ENCODE assay signal across 15 mouse cellular contexts in genomic region chr2:170037346-170037745, GRCm38 (mm10).
A peak's percentile ranks its signal among the peaks of the same experiment; 100 is the strongest.
DNase-seq lines count a peak whose midpoint lies in the region; ATAC-seq and TF ChIP-seq lines count a peak whose summit lies in the region.
"Had no signal": no experiment of that assay in that cellular context is flagged by ENCODE, and none has a peak within 500 bp of the region (broad histone marks: within the 10 kb centered on the region; RNA-seq: fewer than 3 reads in every experiment).

No protein-coding gene starts in this region.

- peaks cover 4% of the 10 kb centered on the region; the same call in 1 of the 2 replicates for H3K4me1 ChIP-seq in forebrain, embryonic 11.5 days (replicated peaks; ENCODE audit: control insufficient read depth, insufficient read depth, low read length)
- H3K4me1 ChIP-seq in forebrain, embryonic 10.5 days = peaks cover 29% of the 10 kb centered on the region
- peaks cover 9% of the 10 kb centered on the region for H3K4me1 ChIP-seq in midbrain, embryonic 16.5 days (ENCODE audit: control insufficient read depth, insufficient read depth, low read length)
- H3K4me1 ChIP-seq: megakaryocyte, embryonic 14.5 days had no signal

- no peak for TF ChIP-seq POLR2A in brain, embryonic 14.5 days (IDR thresholded peaks at IDR 0.05; ENCODE audit: borderline replicate concordance, extremely low read depth, insufficient read depth, insufficient read length, poor library complexity, severe bottlenecking)

- no peak for TF ChIP-seq CTCF in brain, embryonic 14.5 days (IDR thresholded peaks at IDR 0.05; ENCODE audit: borderline replicate concordance, extremely low read depth, insufficient read depth, insufficient read length)

- no peak overlapping the region for H3K4me2 ChIP-seq in forebrain, embryonic 11.5 days (ENCODE audit: low read depth, low read length, severe bottlenecking)
- peak overlapping the region; percentile 29 for H3K4me2 ChIP-seq in midbrain, embryonic 16.5 days (ENCODE audit: low read length)
- H3K4me2 ChIP-seq: embryonic facial prominence, embryonic 15.5 days; limb, embryonic 12.5 days had no signal

- H3K9ac ChIP-seq in forebrain, embryonic 11.5 days (ENCODE audit: low read length) = no peak overlapping the region
- H3K9ac ChIP-seq in midbrain, embryonic 16.5 days (ENCODE audit: low read depth, low read length) = no peak overlapping the region; the same call in 1 of the 2 replicates
- H3K9ac ChIP-seq: embryonic facial prominence, embryonic 15.5 days; limb, embryonic 12.5 days; liver, postnatal 0 days had no signal

- H3K36me3 ChIP-seq in forebrain, embryonic 11.5 days (ENCODE audit: control insufficient read depth, insufficient read depth, low read length) = no peaks in the 10 kb centered on the region
- H3K36me3 ChIP-seq in forebrain, embryonic 10.5 days (replicated peaks) = no peaks in the 10 kb centered on the region
- no peaks in the 10 kb centered on the region for H3K36me3 ChIP-seq in midbrain, embryonic 16.5 days (ENCODE audit: control insufficient read depth, insufficient read depth, low read length)
- H3K36me3 ChIP-seq: embryonic facial prominence, embryonic 15.5 days; G1E; limb, embryonic 12.5 days had no signal

- H3K9me3 ChIP-seq in forebrain, embryonic 11.5 days (ENCODE audit: control insufficient read depth, low read length) = no peaks in the 10 kb centered on the region
- no peaks in the 10 kb centered on the region for H3K9me3 ChIP-seq in forebrain, embryonic 10.5 days
- H3K9me3 ChIP-seq in midbrain, embryonic 16.5 days (replicated peaks; ENCODE audit: control insufficient read depth, low read length, poor library complexity, severe bottlenecking) = no peaks in the 10 kb centered on the region
- H3K9me3 ChIP-seq: embryonic facial prominence, embryonic 15.5 days; limb, embryonic 12.5 days had no signal

- intact Hi-C loops in left cerebral cortex, postnatal 4 days (cut with DNase I) = no loop called here

- no peak for DNase-seq in forebrain, embryonic 11.5 days (ENCODE audit: low spot score)
- DNase-seq in forebrain, embryonic 10.5 days (ENCODE audit: extremely low spot score, low spot score) = no peak
- DNase-seq in left cerebral cortex, postnatal 4 days = peak; percentile 47
- DNase-seq in left cerebral cortex, adult 9 months (ENCODE audit: low spot score in 2 of 2) = no peak
- peak; percentile 80 for DNase-seq in brain, embryonic 14.5 days (ENCODE audit: low read depth)
- DNase-seq in adrenal gland, adult 18-20 months (ENCODE audit: low spot score in 2 of 2) = no peak
- DNase-seq in lung, postnatal 14 days = no peak
- DNase-seq: liver, postnatal 0 days; thymus, adult 18-20 months had no signal

- no peak overlapping the region for H3K27ac ChIP-seq in forebrain, embryonic 11.5 days (ENCODE audit: low read depth, low read length)
- no peak overlapping the region for H3K27ac ChIP-seq in forebrain, embryonic 10.5 days
- peak overlapping the region; percentile 48; the same call in 1 of the 2 replicates for H3K27ac ChIP-seq in midbrain, embryonic 16.5 days (ENCODE audit: low read length)
- H3K27ac ChIP-seq: embryonic facial prominence, embryonic 15.5 days; limb, embryonic 12.5 days had no signal

- H3K4me3 ChIP-seq in forebrain, embryonic 11.5 days (ENCODE audit: low read depth, low read length) = no peak overlapping the region
- no peak overlapping the region for H3K4me3 ChIP-seq in forebrain, embryonic 10.5 days
- no peak overlapping the region for H3K4me3 ChIP-seq in midbrain, embryonic 16.5 days (ENCODE audit: low read depth, low read length)
- H3K4me3 ChIP-seq: embryonic facial prominence, embryonic 15.5 days; limb, embryonic 12.5 days; megakaryocyte, embryonic 14.5 days had no signal

- WGBS in forebrain, embryonic 11.5 days = 67% methylated on average over 13 of the region's 13 CpGs
- whole genome bisulfite sequencing in forebrain, embryonic 10.5 days = 77% methylated on average over 13 of the region's 13 CpGs
- 51% methylated on average over 13 of the region's 13 CpGs for WGBS in midbrain, embryonic 16.5 days

- H3K27me3 ChIP-seq in forebrain, embryonic 11.5 days (ENCODE audit: control insufficient read depth, insufficient read depth, low read length) = peaks cover 5% of the 10 kb centered on the region
- H3K27me3 ChIP-seq in forebrain, embryonic 10.5 days (ENCODE audit: poor library complexity, severe bottlenecking) = peaks cover 7% of the 10 kb centered on the region; the same call in 1 of the 2 replicates
- no peaks in the 10 kb centered on the region for H3K27me3 ChIP-seq in midbrain, embryonic 16.5 days (ENCODE audit: control insufficient read depth, insufficient read depth, low read depth, low read length)
- H3K27me3 ChIP-seq: embryonic facial prominence, embryonic 15.5 days; megakaryocyte, embryonic 14.5 days had no signal

- ATAC-seq in forebrain, embryonic 11.5 days (replicated peaks; ENCODE audit: low FRiP score) = peak; percentile 58; the same call in 1 of the 2 replicates
- no peak for ATAC-seq in midbrain, embryonic 16.5 days
- ATAC-seq: activated CD4-positive, CD25-positive, alpha-beta regulatory T cell, adult 4 months; liver, postnatal 0 days had no signal

Comparison
In these comparisons a context has a peak if more than half of its experiments do, and no peak if none do; other contexts are left out.
1. DNase-seq: peak in left cerebral cortex, postnatal 4 days (single experiment) and brain, embryonic 14.5 days (single experiment); none in forebrain, embryonic 11.5 days (single experiment), forebrain, embryonic 10.5 days (single experiment), left cerebral cortex, adult 9 months (0 of 2), adrenal gland, adult 18-20 months (0 of 2) and lung, postnatal 14 days (single experiment).